Mouse (Mus musculus): ENCODE results near the gene Ttll2. TPM values are rescaled to one million over a fixed set of nuclear protein-coding genes. Genes with fewer than 3 reads are reported as not detected.
"Not testable (repeated sequence)": the region's sequence is repeated elsewhere in the genome, so short reads cannot be mapped to it uniquely, and the experiment has no call there.

Ttll2 gene
- polyA plus RNA-seq, 1 experiment from 2014 or later, result not detected

- not testable (repeated sequence) for DNase-seq; H3K36me3 ChIP-seq (ENCODE audit: insufficient read depth); ATAC-seq (ENCODE audit: insufficient read depth); H3K9me3 ChIP-seq (ENCODE audit: low read depth, low read length); H3K4me3 ChIP-seq (ENCODE audit: low read depth, low read length); H3K9ac ChIP-seq; H3K27me3 ChIP-seq (ENCODE audit: insufficient read depth, low read length); H3K4me2 ChIP-seq; H3K27ac ChIP-seq (ENCODE audit: low read depth); H3K4me1 ChIP-seq (ENCODE audit: insufficient read depth)
- 68% methylated on average over 8 of the region's 8 CpGs for WGBS
Observed at GRCm38 (mm10) chr17:7386016-7386415, 33.5 kb upstream of the Ttll2 start.

GRCm38 (mm10) chr17:7385364-7385763, 32.9 kb upstream of the Ttll2 start, which contains the start of gene Unc93a2:
Unc93a2 (minus strand) TSS chr17:7385464.
- not testable (repeated sequence) for DNase-seq; H3K4me3 ChIP-seq (ENCODE audit: low read depth, low read length); H3K27me3 ChIP-seq (ENCODE audit: insufficient read depth, low read length); H3K9me3 ChIP-seq (ENCODE audit: low read depth, low read length); H3K9ac ChIP-seq; H3K4me1 ChIP-seq (ENCODE audit: insufficient read depth); H3K27ac ChIP-seq (ENCODE audit: low read depth); H3K4me2 ChIP-seq; ATAC-seq (ENCODE audit: insufficient read depth); H3K36me3 ChIP-seq (ENCODE audit: insufficient read depth)
- WGBS, result 74% methylated on average over 3 of the region's 3 CpGs

GRCm38 (mm10) chr17:7383167-7384143, 31.0 kb upstream of the Ttll2 start:
- not testable (repeated sequence) for H3K4me3 ChIP-seq (ENCODE audit: low read depth, low read length); H3K27ac ChIP-seq (ENCODE audit: low read depth); ATAC-seq (ENCODE audit: insufficient read depth); H3K27me3 ChIP-seq (ENCODE audit: insufficient read depth, low read length); H3K4me1 ChIP-seq (ENCODE audit: insufficient read depth); H3K36me3 ChIP-seq (ENCODE audit: insufficient read depth); H3K4me2 ChIP-seq; H3K9me3 ChIP-seq (ENCODE audit: low read depth, low read length); DNase-seq; H3K9ac ChIP-seq
- 83% methylated on average over 10 of the region's 13 CpGs for WGBS

- DNase-seq; H3K4me2 ChIP-seq; H3K36me3 ChIP-seq (ENCODE audit: insufficient read depth); H3K27me3 ChIP-seq (ENCODE audit: insufficient read depth, low read length); H3K9ac ChIP-seq; H3K9me3 ChIP-seq (ENCODE audit: low read depth, low read length); H3K4me1 ChIP-seq (ENCODE audit: insufficient read depth); ATAC-seq (ENCODE audit: insufficient read depth); H3K27ac ChIP-seq (ENCODE audit: low read depth); H3K4me3 ChIP-seq (ENCODE audit: low read depth, low read length): not testable (repeated sequence)
- WGBS, result 86% methylated on average over 1 of the region's 3 CpGs
Observed at GRCm38 (mm10) chr17:7382711-7383110, 30.2 kb upstream of the Ttll2 start.

GRCm38 (mm10) chr17:7377907-7378306, 25.4 kb upstream of the Ttll2 start:
- H3K36me3 ChIP-seq (ENCODE audit: insufficient read depth); H3K4me1 ChIP-seq (ENCODE audit: insufficient read depth); DNase-seq; H3K27ac ChIP-seq (ENCODE audit: low read depth); H3K9ac ChIP-seq; H3K4me2 ChIP-seq; H3K9me3 ChIP-seq (ENCODE audit: low read depth, low read length); ATAC-seq (ENCODE audit: insufficient read depth); H3K27me3 ChIP-seq (ENCODE audit: insufficient read depth, low read length); H3K4me3 ChIP-seq (ENCODE audit: low read depth, low read length): not testable (repeated sequence)
- WGBS, result 17% methylated on average over 2 of the region's 3 CpGs

GRCm38 (mm10) chr17:7376951-7377700, 24.6 kb upstream of the Ttll2 start:
- not testable (repeated sequence) for H3K4me2 ChIP-seq; H3K27ac ChIP-seq (ENCODE audit: low read depth); H3K36me3 ChIP-seq (ENCODE audit: insufficient read depth); H3K4me3 ChIP-seq (ENCODE audit: low read depth, low read length); H3K27me3 ChIP-seq (ENCODE audit: insufficient read depth, low read length); H3K9ac ChIP-seq; ATAC-seq (ENCODE audit: insufficient read depth); DNase-seq; H3K9me3 ChIP-seq (ENCODE audit: low read depth, low read length); H3K4me1 ChIP-seq (ENCODE audit: insufficient read depth)
- WGBS, result 88% methylated on average over 1 of the region's 3 CpGs

GRCm38 (mm10) chr17:7371879-7372278, 19.4 kb upstream of the Ttll2 start, which contains the start of gene Gm49630:
Gm49630 (minus strand) TSS chr17:7371979.
- not testable (repeated sequence) for H3K9ac ChIP-seq; H3K27ac ChIP-seq (ENCODE audit: low read depth); H3K4me2 ChIP-seq; H3K27me3 ChIP-seq (ENCODE audit: insufficient read depth, low read length); DNase-seq; H3K36me3 ChIP-seq (ENCODE audit: insufficient read depth); H3K4me3 ChIP-seq (ENCODE audit: low read depth, low read length); ATAC-seq (ENCODE audit: insufficient read depth); H3K9me3 ChIP-seq (ENCODE audit: low read depth, low read length); H3K4me1 ChIP-seq (ENCODE audit: insufficient read depth)
- WGBS, result 79% methylated on average over 2 of the region's 5 CpGs

- not testable (repeated sequence) for H3K4me3 ChIP-seq (ENCODE audit: low read depth, low read length); H3K9ac ChIP-seq; H3K27ac ChIP-seq (ENCODE audit: low read depth); H3K9me3 ChIP-seq (ENCODE audit: low read depth, low read length); H3K27me3 ChIP-seq (ENCODE audit: insufficient read depth, low read length); H3K4me2 ChIP-seq; ATAC-seq (ENCODE audit: insufficient read depth); DNase-seq; H3K4me1 ChIP-seq (ENCODE audit: insufficient read depth); H3K36me3 ChIP-seq (ENCODE audit: insufficient read depth)
- WGBS, result 65% methylated on average over 5 of the region's 6 CpGs
Observed at GRCm38 (mm10) chr17:7369401-7369800, 16.9 kb upstream of the Ttll2 start.

- DNase-seq; H3K4me3 ChIP-seq (ENCODE audit: low read depth, low read length); H3K9me3 ChIP-seq (ENCODE audit: low read depth, low read length); H3K9ac ChIP-seq; H3K4me2 ChIP-seq; H3K27ac ChIP-seq (ENCODE audit: low read depth); H3K4me1 ChIP-seq (ENCODE audit: insufficient read depth); ATAC-seq (ENCODE audit: insufficient read depth); H3K27me3 ChIP-seq (ENCODE audit: insufficient read depth, low read length); H3K36me3 ChIP-seq (ENCODE audit: insufficient read depth): not testable (repeated sequence)
- WGBS, result 42% methylated on average over 4 of the region's 7 CpGs
Observed at GRCm38 (mm10) chr17:7366676-7367374, 14.3 kb upstream of the Ttll2 start.

GRCm38 (mm10) chr17:7366265-7366664, 13.8 kb upstream of the Ttll2 start:
- no CpG with 5 or more reads among the region's 1 CpGs for WGBS
- not testable (repeated sequence) for H3K27ac ChIP-seq (ENCODE audit: low read depth); H3K9me3 ChIP-seq (ENCODE audit: low read depth, low read length); H3K4me1 ChIP-seq (ENCODE audit: insufficient read depth); H3K36me3 ChIP-seq (ENCODE audit: insufficient read depth); H3K9ac ChIP-seq; ATAC-seq (ENCODE audit: insufficient read depth); DNase-seq; H3K4me2 ChIP-seq; H3K4me3 ChIP-seq (ENCODE audit: low read depth, low read length); H3K27me3 ChIP-seq (ENCODE audit: insufficient read depth, low read length)
